Mouse (Mus musculus) heart, adult 2 months (tissue): ENCODE measurements around the gene 4833423E24Rik.

Experiments
- CTCF ChIP-seq: fragments of 200-600 bp; IDR thresholded peaks from 2 replicates; pipeline ENCODE4 v1.8.1; 2022; ENCODE audit warnings: antibody characterized with exemption, mild to moderate bottlenecking, moderate library complexity
- EP300 ChIP-seq: fragments of 200-500 bp; IDR thresholded peaks from 2 replicates; pipeline ENCODE4 v1.6.1; 2011; ENCODE audit warnings: low read depth, low read length, control low read depth; ENCODE audit not compliant: insufficient read depth
- POLR2A ChIP-seq: fragments of 200-500 bp; IDR thresholded peaks from 2 replicates; pipeline ENCODE4 v1.6.1; 2011; ENCODE audit warnings: mild to moderate bottlenecking, low read depth, low read length, control low read depth; ENCODE audit not compliant: insufficient read depth

DNA sequence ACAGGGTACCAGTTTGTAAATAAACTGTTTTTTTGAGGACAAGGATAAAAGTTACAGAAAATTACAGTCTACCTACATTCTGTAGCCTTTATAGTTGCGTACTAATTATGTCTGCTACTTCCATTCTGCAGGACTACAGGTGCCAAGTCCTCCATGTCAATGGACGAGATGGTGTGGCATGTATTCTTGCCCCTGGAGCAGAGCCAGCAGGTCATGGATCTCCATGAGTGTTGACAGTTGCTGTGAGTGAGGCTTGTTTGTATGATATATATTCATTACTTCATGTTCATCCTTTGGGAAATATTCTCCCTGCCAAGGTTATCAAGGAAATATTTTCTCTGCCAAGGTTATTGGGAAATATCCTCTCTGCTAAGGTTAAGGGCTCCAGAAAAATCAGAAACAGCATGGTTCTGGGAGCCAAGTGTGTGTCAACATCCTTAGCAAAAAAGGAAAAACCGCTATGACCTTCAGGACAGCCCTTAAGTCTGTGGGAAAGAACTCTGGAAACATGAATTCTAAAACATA is 52.0 kb downstream of the 4833423E24Rik start:
- TF ChIP-seq CTCF (no peak), POLR2A (no peak), EP300 (no peak)
